Mouse (Mus musculus) hematopoietic stem cell, adult 5-6 weeks (primary cell): Measurements from ENCODE around the gene Ceacam15. TPM values are rescaled to one million over a fixed set of nuclear protein-coding genes. Genes with fewer than 3 reads are reported as not detected.

Experiments
- ATAC-seq, 2 experiments: fragments of 125-278 bp in 1 of 2; replicated peaks in 1 of 2; 2 replicates each; pipeline ENCODE4 v1.8.0; 2016 to 2017; ENCODE audit warnings: inconsistent platforms in 2 of 2, mild to moderate bottlenecking in 2 of 2, moderate number of reproducible peaks in 2 of 2, low read depth in 1 of 2, moderate TSS enrichment in 1 of 2; ENCODE audit not compliant: low FRiP score in 2 of 2, poor library complexity in 2 of 2, severe bottlenecking in 2 of 2, insufficient read depth in 1 of 2, low TSS enrichment in 1 of 2
- total RNA-seq: library from RNA; stranded (forward); fragments of 172-1452, 232-1000 nt; gene quantifications from 2 replicates; pipeline ENCODE4 v1.2.3, GENCODE M21; 2017

The Ceacam15 gene
- total RNA-seq, 1 experiment from 2014 or later, result not detected

DNA sequence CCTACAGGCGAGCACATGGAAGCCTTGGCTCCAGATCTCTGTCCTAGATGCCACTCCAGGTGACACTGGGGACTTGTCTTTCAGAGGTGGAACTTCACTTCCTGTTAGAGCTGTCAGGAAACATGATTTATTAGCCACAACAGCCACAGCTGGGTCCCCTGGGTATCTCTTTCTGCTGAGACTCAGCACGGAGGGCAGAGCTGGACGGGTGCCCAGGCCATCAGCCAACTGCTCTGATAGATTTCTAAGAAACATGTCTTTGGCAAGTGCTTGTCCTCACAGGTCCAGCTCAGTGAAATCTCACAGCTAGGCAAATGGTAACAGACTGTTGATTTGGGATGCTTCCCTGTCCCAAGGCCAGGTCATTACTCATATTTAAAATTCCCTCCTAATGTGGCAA, 36.5 kb downstream of the Ceacam15 start:
- no peak for ATAC-seq

DNA sequence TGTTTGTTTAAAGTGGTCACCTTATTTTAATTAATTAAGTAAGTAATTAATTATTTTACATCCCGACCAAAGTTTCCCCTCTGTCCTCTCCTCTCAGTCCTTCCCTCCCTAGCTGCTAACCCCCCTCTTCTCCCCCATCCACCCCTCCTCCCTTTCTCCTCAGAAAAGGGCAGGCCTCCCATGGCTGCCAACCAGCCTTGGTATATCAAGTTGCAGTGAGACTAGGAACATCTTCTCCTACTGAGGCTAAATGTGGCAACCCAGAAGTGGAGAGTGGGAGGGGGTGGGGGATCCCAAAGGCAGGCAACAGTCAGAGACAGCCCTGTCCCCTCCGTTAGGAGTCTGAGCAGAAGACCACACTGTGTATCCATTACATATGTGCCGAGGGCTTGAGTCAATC, 40.4 kb downstream of the Ceacam15 start:
- ATAC-seq, result no peak

DNA sequence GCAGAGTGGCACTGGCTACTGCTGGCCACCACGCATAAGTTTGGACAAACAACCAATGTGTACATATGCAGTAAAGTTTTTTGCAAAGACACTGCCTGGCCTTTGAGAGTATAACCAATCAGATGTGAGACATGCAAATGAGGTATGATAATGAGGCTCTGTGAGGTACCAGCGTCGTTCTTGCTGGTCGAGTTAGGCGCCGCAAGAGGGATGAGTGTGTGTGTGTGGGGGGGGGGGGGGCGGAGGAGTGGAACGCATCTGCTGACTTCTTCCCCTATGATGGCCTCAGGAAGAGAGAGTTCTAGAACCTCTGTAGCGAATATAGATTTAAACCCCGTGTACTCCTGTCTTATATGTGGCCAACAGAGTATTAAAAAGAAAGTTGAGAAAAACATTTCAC, 41.6 kb downstream of the Ceacam15 start:
- ATAC-seq, result peak; percentile 33 to 54; a peak in 1 of 4 replicates

DNA sequence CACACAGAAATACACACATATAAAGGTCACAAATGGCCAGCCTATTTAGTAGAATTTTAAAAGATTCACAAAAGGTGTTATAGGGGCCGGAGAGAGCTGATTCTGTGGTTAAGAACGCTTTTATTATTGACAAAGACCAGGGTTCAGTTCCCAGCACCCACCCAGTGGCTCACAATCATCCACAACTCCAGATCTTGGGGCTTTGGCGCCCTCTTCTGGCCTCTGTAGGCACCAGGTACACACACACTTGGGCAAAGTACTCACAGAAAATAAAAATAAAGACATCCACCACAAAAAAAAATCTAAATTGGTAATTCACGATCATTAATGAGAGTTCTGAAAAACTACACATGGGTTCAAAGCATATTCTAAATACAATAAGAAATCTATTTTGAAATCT, 43.6 kb downstream of the Ceacam15 start:
- ATAC-seq, result no peak

DNA sequence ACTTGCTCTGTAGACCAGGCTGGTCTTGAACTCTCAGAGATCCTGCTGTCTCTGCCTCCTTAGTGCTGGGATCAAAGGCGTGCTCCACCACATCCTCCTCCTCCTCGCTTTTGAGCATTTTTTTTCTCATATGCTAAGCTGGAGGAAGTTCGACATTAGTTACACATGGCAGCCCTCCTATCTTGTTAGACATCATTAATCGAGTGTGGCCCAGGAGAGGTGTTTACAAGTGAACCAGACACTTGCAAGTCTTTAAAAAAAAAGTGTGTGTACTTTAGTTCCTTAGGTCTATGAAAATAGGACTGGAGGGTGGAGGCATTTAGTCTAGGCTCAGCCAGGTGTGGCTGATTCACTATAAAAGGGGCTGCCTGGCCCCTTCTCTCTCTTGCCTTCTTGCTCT, 44.5 kb downstream of the Ceacam15 start:
- no peak for ATAC-seq

DNA sequence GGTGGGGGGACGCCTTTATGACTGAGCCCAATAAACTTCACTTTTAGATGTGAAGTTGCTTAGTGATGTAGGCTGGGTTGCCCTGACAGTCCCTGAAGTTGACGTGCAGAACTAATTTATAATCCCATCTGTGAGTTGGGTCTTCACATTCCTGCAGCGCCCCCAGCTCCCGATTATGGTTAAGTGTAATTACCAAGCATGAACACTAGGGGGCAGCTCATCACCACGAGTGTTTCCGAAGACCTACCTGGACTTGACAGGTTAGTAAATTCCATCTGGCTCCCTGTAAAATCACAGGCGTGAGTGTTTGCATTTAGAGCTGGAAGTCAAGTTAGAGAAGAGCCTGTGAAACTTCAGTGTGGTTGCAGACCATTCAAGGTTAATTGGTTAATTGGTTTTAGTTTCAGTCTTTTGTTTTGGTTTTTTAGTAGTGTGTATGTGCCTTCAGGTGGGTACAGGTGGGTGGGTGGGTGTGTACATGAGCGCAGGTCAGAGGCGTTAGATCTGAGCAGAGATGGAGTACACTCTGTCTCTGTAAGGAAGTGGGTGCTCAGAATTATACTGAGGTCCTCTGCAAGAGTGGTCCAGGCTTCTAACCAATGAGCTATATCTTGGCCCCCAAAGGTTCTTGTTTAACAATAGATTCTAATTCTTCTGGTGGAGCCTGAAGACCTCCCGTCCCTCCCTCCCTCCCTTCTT, 45.8 kb downstream of the Ceacam15 start:
- ATAC-seq, result no peak; a peak in 1 of 4 replicates

DNA sequence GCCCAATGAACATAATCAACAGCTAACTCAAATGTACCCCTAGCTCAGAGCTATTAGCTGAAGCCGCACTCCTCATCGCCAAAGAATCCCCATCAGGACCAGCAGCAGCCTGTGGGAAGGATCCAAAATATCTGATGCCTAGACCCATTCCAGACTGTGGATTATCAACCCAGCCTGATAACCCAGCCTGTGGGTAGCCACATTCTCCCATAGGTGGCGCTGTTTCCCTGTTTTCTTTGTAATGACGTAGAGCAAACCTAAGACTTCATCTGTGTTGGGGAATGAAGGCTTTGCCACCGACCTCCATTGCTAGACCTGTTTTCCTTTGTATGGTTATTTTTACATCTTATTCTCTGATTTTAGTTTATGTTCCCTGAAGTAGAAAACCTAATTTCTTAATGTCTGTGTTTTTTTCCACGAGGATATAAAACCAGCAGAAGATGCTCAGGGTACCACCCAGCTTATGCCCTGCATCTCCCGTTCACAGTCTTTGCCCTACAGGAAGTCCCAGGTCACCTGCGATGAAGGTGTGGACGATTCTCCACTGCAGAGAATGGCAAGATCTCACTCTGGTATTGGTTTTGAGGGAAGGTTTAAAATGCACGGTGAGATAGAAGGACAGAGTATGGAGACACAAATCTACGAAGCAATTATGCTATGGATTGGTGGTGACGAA, 47.3 kb downstream of the Ceacam15 start:
- peak; percentile 85 to 92 for ATAC-seq

DNA sequence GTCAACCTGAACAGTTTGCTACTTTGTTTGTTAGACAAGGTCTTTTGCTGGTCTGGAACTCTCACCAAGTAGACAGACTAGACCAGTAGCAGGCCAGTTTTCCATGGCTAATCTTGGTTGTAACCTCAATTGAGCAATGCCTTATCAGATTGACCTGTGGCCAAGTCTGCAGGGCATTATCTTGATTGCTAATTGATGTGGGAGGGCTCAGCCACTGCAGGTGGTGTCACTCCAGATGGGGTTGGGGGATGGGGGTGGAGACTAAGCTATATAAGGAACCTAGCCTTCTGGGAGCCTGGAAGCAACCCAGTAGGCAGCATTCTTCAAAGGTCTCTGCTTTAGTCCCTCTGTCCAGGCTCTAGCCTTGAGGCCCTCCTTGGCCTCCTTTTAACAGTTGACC, 51.8 kb downstream of the Ceacam15 start:
- no peak for ATAC-seq

DNA sequence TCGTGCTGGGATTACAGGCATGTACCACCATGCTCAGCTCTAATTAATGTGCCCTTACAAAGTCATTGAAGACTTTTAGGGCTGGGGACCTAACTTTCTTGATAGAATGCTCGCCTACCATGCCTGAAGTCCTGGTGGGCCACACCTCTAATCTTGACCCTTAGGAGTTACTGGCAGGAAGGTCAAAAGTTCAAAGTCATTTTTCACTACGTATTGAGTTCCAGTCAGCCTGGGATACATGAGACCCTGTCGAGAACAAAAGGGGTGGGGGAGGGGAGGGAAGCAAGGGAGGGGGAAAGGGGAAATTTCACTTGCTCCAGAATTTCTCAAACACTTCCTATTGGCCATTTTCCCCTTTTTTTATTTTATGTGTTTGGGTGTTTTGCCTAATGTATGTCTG, 52.4 kb downstream of the Ceacam15 start:
- ATAC-seq, result no peak

Other genes with a start within 250 kb of the Ceacam15 start
- gene Tmem160, start 222.9 kb downstream of the Ceacam15 start, total RNA-seq, result 6.1 and 11.9 TPM in 2 replicates
- not detected in 2 replicates for gene Npas1, start 198.0 kb downstream of the Ceacam15 start, total RNA-seq
- gene Arhgap35, start 60.7 kb downstream of the Ceacam15 start, total RNA-seq, result 16.3 and 16.8 TPM in 2 replicates
- gene Ceacam9, start 46.2 kb upstream of the Ceacam15 start, total RNA-seq, result not detected in 2 replicates
- gene Ap2s1, start 62.7 kb upstream of the Ceacam15 start, total RNA-seq, result 43.2 and 67.9 TPM in 2 replicates
- gene Slc1a5, start 105.6 kb upstream of the Ceacam15 start, total RNA-seq, result 41.8 and 49.6 TPM in 2 replicates
- gene Strn4, start 140.2 kb upstream of the Ceacam15 start, total RNA-seq, result 50.9 and 54.5 TPM in 2 replicates
- 8.7 and 15.6 TPM in 2 replicates for gene Fkrp, start 141.0 kb upstream of the Ceacam15 start, total RNA-seq
- gene Prkd2, start 167.2 kb upstream of the Ceacam15 start, total RNA-seq, result 22.3 and 30.6 TPM in 2 replicates
- 0.99 TPM in 1 of 2 replicates, not detected in the other for gene Dact3, start 199.6 kb upstream of the Ceacam15 start, total RNA-seq
- 0.25 TPM in 1 of 2 replicates, not detected in the other for gene Gng8, start 216.1 kb upstream of the Ceacam15 start, total RNA-seq
- 1.3 and 3.7 TPM in 2 replicates for gene Ptgir, start 230.8 kb upstream of the Ceacam15 start, total RNA-seq
- 391 and 520 TPM in 2 replicates for gene Calm3, start 248.4 kb upstream of the Ceacam15 start, total RNA-seq